8 mouse cellular contexts compared by ENCODE assay signal in genomic region chr2:75590175-75590574, GRCm38 (mm10).
DNase-seq lines count a peak whose midpoint lies in the region; ATAC-seq and TF ChIP-seq lines count a peak whose summit lies in the region.

No protein-coding gene starts in this region.

- DNase-seq in gastrocnemius, postnatal 10 days: peak; percentile 93
- peak; percentile 92 for DNase-seq in induced T-regulatory cell, adult 2 months (ENCODE audit: low read depth)
- peak; percentile 70 to 80 for DNase-seq in left cerebral cortex, adult 8-10 months (ENCODE audit: low spot score in 2 of 2)
- DNase-seq in right cerebral cortex, adult 18-20 months: peak; percentile 83
- DNase-seq in urinary bladder, adult 2 months (ENCODE audit: low spot score): peak; percentile 61

- peaks cover 22% of the 10 kb centered on the region for H3K27me3 ChIP-seq in megakaryocyte, embryonic 14.5 days (replicated peaks)

- ATAC-seq in activated CD4-positive, CD25-positive, alpha-beta regulatory T cell, adult 4 months: peak; percentile 77

- TF ChIP-seq POLR2A in cortical plate, adult 2 months (IDR thresholded peaks at IDR 0.05; ENCODE audit: extremely low read depth, insufficient read depth, low read length): no peak

- H3K27ac ChIP-seq in cortical plate, adult 2 months (ENCODE audit: insufficient read depth, low read length): no peak overlapping the region

- H3K4me1 ChIP-seq in cortical plate, adult 2 months (ENCODE audit: control insufficient read depth, insufficient read depth, low read length): no peaks in the 10 kb centered on the region
- peaks cover 20% of the 10 kb centered on the region for H3K4me1 ChIP-seq in megakaryocyte, embryonic 14.5 days

- H3K36me3 ChIP-seq in megakaryocyte, embryonic 14.5 days (replicated peaks; ENCODE audit: low read length): no peaks in the 10 kb centered on the region

- no peaks in the 10 kb centered on the region for H3K9me3 ChIP-seq in megakaryocyte, embryonic 14.5 days

- H3K4me3 ChIP-seq in cortical plate, adult 2 months (ENCODE audit: insufficient read depth, low read length): no peak overlapping the region
- peak overlapping the region; percentile 87 for H3K4me3 ChIP-seq in megakaryocyte, embryonic 14.5 days (replicated peaks)

- TF ChIP-seq CTCF in cortical plate, adult 2 months (IDR thresholded peaks at IDR 0.05; ENCODE audit: extremely low read depth, insufficient read depth, low read length): peak; percentile 79
